Comparison of ENCODE assay signal across 8 mouse cellular contexts in the genomic region with DNA sequence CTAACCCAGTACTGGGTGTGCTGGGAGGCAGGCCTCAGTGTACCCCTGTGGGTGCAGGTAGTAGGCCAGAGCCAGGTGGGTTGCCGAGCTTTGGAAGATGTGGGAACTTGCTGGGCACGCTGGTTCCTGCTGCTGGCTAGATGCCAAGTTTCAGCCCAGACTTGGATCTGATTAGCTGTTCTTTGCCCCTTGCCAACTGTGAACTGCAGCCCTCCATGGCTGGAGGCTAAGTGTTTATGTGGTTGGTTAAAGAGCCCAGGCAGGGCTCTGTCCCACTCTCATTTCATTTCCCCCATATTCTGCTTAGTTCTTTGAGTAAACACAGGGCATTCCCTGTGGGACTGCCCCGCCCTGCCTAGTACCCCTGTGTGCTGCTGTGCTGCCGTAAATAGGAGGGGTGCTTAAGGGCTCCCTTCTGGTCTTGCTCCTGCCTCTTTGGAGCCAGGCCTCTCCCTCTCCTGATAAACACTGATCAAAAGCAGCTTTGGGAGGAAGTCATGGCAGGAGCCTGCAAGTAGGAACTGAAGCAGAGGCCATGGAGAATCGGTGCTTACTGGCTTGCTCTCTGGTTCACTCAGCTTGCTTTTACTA.
DNase-seq lines count a peak whose midpoint lies in the region; ATAC-seq and TF ChIP-seq lines count a peak whose summit lies in the region.

No protein-coding gene starts in this region.

- H3K36me3 ChIP-seq in forebrain, embryonic 16.5 days (ENCODE audit: control insufficient read depth, insufficient read depth) = no peaks in the 10 kb centered on the region
- H3K36me3 ChIP-seq in stomach, embryonic 16.5 days (ENCODE audit: control insufficient read depth, insufficient read depth, low read length) = no peaks in the 10 kb centered on the region

- H3K9me3 ChIP-seq in forebrain, embryonic 16.5 days (ENCODE audit: control insufficient read depth, low read length) = no peaks in the 10 kb centered on the region
- no peaks in the 10 kb centered on the region for H3K9me3 ChIP-seq in stomach, embryonic 16.5 days (replicated peaks; ENCODE audit: control insufficient read depth, low read length)

- H3K4me1 ChIP-seq in forebrain, embryonic 16.5 days (replicated peaks; ENCODE audit: control insufficient read depth, insufficient read depth, low read length) = peaks cover 77% of the 10 kb centered on the region
- peaks cover 94% of the 10 kb centered on the region for H3K4me1 ChIP-seq in stomach, embryonic 16.5 days (ENCODE audit: control insufficient read depth, insufficient read depth, low read length)

- DNase-seq in gastrocnemius, adult 2 months = peak; percentile 45
- no peak for DNase-seq in gastrocnemius, postnatal 10 days
- peak; percentile 59 for DNase-seq in MN1 (ENCODE audit: low spot score)
- DNase-seq in kidney, postnatal 36 days = peak; percentile 72 to 78
- DNase-seq in spleen, adult 18-20 months = no peak
- DNase-seq in left cerebral cortex, adult 9 months (ENCODE audit: low spot score in 2 of 2) = no peak

- intact Hi-C loops in gastrocnemius, adult 2 months (cut with DNase I) = loop anchor here (2.0 kb wide), 1 partner anchor 15 kb away; no protein-coding TSS in a partner anchor

- H3K4me3 ChIP-seq in gastrocnemius, adult 2 months = peak overlapping the region; percentile 11; the same call in 1 of the 2 replicates
- H3K4me3 ChIP-seq in forebrain, embryonic 16.5 days (replicated peaks; ENCODE audit: low read length) = no peak overlapping the region
- H3K4me3 ChIP-seq in stomach, embryonic 16.5 days (replicated peaks; ENCODE audit: low read length) = no peak overlapping the region

- H3K27me3 ChIP-seq in forebrain, embryonic 16.5 days (replicated peaks; ENCODE audit: control insufficient read depth, insufficient read depth, low read length) = no peaks in the 10 kb centered on the region
- no peaks in the 10 kb centered on the region for H3K27me3 ChIP-seq in stomach, embryonic 16.5 days (ENCODE audit: control insufficient read depth, insufficient read depth, low read length)

- WGBS in forebrain, embryonic 16.5 days = 24% methylated on average over 5 of the region's 5 CpGs
- 21% methylated on average over 5 of the region's 5 CpGs for WGBS in stomach, embryonic 16.5 days

- peak overlapping the region; percentile 77 for H3K27ac ChIP-seq in gastrocnemius, adult 2 months
- peak overlapping the region; percentile 50; the same call in 1 of the 2 replicates for H3K27ac ChIP-seq in forebrain, embryonic 16.5 days (ENCODE audit: low read length)
- H3K27ac ChIP-seq in stomach, embryonic 16.5 days (ENCODE audit: low read length) = peak overlapping the region; percentile 85

- no peak for TF ChIP-seq CTCF in gastrocnemius, adult 2 months (IDR thresholded peaks at IDR 0.05)

- no peak overlapping the region for H3K4me2 ChIP-seq in forebrain, embryonic 16.5 days (ENCODE audit: low read length)
- peak overlapping the region; percentile 25 for H3K4me2 ChIP-seq in stomach, embryonic 16.5 days (ENCODE audit: low read depth, low read length)

- peak; percentile 41 for ATAC-seq in forebrain, embryonic 16.5 days
- peak; percentile 43 for ATAC-seq in stomach, embryonic 16.5 days (ENCODE audit: insufficient read depth, low FRiP score)

- H3K9ac ChIP-seq in forebrain, embryonic 16.5 days (replicated peaks; ENCODE audit: low read depth, low read length) = no peak overlapping the region
- H3K9ac ChIP-seq in stomach, embryonic 16.5 days (ENCODE audit: low read length) = peak overlapping the region; percentile 57

Comparison
In these comparisons a context has a peak if more than half of its experiments do, and no peak if none do; other contexts are left out.
1. DNase-seq: peak in gastrocnemius, adult 2 months (single experiment), MN1 (single experiment) and kidney, postnatal 36 days (2 of 2); none in gastrocnemius, postnatal 10 days (single experiment), spleen, adult 18-20 months (0 of 2) and left cerebral cortex, adult 9 months (0 of 2).
2. Peak in every context shown above with its lines, with median percentiles within 50 percentile points of each other: H3K27ac ChIP-seq.